Mouse (Mus musculus): ENCODE results near the gene Hic1.

The Hic1 gene

DNA sequence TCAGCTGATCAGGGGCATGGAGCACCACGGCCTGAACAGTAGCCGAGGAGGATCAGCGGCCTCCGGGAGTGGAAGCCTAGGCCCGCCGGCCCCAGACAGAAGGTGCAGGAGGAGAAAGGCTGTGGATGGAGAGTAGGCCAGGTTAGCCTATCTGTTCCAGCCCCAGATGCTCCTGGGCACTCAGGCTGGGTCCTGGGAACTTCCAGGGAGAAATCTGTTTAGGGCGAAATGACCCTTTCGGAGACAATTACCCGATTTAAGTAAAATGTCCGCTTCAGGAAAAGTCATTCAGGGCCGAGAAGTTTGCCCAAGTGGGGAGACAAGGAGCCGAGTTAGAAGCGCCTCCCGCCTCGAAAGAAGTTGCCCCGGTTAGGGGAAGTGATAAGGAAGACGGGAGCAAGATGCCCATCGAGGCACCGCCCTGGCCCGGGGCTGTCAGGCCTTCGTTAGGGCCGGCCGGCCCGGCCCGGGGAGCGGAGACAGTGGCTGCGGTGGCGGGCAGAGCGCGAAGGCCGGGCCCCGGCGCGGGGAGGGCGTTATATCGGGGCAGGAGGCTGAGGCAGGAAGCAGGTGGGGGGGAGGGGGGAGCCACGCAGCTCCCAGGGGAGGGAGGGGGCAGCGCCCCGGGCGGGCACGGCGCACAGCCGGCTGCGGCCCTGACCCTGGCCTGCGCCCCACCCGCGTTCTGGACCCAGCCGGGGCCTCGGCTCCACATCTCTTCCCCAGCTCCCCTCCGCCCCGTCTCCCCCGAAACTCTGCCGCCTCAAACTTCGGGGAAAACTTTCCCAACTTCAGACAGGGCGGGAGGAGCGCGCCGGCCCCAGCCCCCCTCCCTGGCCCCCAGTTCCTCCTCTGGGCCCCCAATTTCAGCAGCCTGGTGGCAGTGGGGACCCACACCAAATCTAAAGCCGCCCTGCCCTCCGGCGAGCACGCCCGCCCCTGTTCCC lies 1.4 kb downstream of the Hic1 start:
- no peak for DNase-seq (ENCODE audit: low read depth, low spot score)

DNA sequence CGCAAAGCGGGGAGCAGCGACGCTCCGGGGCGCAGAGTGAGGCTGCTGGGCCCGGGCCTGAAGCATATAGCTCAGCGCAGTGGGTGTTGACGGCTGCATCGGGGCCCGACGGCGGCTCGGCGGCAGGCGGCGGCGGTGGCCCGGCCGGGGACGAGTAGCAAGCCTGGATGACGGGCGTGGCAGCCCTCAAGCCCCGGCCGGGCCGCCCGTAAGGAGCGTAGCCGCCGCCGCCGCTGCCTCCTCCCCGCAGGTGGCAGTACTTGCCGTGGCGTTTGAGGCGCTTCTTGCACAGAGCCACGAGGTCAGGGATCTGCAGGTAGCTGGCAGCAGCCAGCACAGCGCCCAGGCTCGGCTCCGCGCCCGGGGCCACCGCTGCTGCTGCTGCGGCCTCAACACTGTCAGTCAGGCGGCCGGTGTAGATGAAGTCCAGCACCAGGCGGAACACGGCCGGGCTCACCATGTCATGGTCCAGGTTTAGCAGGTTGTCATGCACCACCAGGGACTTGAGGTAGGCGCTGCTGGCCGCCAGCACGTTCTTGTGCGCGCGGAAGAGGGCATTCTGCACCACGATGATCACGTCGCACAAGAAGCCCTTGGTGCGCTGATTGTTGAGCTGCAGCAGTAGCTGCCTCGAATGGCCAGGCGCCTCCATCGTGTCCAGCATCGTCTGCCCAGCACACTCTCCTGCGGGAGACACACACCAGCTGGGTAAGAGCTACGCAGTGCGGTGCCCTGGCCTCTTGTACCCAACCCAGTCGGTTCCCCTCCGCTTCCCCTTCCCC lies 2.3 kb downstream of the Hic1 start:
- peak; percentile 46 for DNase-seq (ENCODE audit: low read depth, low spot score)

DNA sequence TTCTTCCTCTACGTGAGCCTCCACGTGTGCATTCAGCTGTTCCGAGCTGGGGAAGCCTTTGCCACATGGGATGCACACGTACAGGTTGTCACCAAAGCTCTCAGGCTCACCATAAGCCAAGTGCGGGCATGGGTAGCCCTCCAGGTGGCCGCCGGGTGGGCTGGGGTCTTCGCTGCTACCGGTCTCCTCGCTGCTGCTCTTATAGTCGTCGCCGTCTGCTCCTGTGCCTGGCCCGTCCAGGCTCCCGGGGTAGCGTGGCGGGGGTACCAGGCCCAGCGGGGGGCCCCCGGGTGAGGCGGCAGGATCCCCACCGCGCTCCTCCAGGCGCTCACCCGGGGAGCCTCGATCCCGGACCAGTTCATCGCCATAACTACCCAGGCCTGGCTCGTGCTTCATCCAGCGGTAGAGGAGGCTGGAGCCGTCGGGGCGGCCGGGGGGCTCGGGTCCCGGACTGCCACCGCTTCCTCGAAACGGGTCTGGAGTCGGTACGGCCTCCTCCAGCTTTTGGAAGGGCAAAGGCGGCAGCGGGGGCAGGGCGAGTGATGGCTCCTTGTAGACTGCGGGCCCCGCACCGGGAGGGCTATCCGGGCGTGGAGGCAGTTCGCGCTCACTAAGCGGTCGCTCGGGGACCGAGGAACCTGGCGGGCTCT lies 3.0 kb downstream of the Hic1 start:
- DNase-seq (ENCODE audit: low read depth, low spot score) = no peak

DNA sequence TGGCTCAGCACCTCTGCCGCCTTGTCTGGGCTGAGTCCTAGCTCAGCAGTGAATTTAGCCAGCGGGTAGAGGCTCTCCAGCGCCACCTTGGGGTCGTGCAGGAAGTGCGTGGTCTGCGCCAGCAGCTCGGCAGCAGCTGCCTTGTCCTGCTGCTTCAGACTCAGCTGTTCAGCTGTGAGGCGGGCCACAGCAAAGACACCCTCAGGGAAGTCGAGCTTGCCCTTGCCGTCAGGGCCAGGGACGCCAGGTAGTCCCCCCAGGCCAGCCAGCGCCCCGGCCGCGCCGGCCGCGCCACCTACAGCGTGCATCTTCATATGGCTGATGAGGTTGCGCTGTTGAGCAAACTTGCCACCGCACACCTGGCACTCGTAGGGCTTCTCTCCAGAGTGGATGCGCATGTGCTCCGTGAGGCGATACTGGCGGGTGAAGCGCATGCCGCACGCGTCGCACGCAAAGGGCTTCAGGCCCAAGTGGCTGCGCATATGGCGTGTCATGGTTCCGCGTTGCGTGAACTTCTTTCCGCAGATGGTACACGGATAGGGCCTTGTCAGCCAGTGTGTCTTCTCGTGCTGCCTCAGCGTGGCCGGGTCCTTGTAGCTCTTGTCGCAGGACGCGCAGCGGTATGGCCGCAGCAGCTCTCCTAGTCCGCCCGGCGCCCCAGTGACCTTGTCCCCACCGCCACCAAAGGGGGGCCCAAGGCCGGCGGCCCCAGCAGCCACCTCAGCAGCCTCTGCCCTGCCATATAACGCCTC lies 3.7 kb downstream of the Hic1 start:
- peak; percentile 86 for DNase-seq (ENCODE audit: low read depth, low spot score)

DNA sequence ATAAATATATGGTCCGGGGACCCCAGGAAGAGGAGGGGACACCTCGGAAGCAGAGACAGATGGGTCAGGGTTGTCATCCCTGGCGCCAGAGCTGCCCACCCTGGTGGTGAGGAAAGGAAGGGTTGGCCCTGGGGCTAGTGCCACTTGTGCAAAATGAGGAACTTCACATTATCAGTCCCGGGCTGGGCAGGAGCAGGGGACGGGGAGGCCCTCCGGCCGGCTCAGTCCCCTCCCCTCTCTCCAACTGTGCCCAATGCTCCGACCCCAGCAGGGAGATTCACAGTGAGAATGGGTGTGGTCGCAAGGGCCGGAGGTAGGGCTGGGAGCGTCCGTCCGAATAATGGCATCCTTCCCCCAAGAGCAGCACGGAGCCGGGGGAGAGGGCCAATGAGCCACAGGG lies 4.6 kb downstream of the Hic1 start:
- DNase-seq (ENCODE audit: low read depth, low spot score) = peak; percentile 60

DNA sequence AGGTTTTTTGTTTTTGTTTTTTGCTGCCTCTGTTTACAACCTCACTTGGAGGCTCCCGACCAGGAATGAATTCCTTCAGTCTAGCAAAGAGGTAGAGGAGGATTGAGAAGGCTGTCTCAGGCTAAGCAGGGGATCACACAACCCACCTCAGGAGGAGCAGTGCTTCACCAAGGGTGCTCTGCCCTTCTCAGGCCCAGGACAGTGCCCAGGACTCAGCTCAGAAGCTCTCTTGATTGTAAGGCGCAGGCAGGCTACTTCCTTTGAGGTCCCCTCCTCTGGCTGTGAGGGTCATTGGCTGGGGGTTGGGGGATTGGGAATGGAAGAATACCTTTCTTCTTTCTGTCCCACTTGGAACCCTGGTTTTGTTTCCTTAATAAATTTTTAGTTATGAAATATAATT lies 5.3 kb downstream of the Hic1 start:
- DNase-seq (ENCODE audit: low read depth, low spot score) = no peak

DNA sequence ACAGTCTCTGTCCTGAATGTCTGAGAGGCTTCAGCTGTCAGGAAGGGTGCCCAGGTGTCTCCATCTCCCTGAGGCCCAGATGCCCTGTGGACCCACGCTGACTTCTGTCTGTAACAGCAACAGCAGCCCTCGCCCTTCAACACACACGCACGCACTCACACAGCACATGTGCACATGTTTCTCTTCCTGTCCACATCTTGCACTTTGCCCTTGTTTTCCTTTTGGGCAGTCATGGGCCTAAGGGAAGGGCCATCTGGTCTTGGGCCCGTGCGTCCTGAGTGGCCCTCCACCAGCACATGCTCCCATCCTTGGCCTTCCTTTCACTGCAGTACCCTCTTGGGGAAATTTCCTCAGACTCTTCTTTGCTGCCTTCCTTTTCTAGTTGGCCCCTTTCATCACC lies 5.9 kb downstream of the Hic1 start:
- no peak for DNase-seq (ENCODE audit: low read depth, low spot score)

DNA sequence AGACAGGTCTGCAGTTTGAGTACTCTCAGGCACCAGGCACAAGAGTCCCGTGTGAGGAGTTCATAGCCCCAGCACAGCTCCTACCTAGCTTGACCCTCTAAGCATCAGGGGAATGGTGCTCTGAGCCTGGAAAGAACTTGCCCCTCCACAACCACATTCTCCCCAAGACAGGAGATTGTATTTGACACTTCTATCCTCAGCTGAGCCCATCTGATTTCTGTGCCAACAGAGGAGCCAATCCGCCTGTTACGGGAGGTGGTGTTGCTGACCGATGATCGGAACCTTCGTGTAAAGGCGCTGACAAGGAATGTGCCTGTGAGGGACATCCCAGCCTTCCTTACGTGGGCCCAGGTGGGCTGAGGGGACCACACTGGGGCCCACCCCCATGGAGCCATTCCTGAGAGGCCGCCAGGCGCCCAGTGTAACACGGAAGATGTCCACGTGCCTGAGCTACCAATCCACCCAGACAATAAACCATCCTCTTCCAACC lies 6.7 kb downstream of the Hic1 start:
- DNase-seq (ENCODE audit: low read depth, low spot score) = no peak

DNA sequence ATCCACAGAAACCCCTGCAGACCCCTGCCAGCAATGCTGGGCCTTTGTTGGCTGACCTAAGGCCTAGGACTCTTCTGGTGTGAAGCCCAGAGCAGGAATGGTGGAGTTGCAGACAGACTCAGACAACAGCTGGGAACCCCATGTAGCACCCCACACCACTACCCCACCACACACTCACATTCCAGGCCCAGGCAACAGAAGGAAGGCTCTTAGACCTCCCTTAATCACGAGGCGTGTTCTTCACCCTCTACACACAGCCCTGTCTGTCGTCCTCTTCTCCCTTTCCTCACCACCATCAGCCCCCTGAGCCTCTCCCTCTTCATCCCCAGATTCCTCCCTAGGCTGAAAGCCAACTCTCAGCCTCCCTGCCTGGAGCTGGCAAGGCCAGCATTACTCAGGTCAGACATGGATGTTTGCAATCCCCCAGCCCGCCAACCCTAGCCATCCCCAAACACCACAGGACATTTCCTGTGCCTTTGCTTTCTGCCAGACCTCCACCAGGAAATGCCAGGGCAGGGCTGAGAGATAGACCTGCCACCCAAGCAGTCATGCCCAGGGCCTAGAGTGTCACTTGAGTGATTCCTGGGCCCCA lies 7.8 kb downstream of the Hic1 start:
- DNase-seq (ENCODE audit: low read depth, low spot score) = no peak

DNA sequence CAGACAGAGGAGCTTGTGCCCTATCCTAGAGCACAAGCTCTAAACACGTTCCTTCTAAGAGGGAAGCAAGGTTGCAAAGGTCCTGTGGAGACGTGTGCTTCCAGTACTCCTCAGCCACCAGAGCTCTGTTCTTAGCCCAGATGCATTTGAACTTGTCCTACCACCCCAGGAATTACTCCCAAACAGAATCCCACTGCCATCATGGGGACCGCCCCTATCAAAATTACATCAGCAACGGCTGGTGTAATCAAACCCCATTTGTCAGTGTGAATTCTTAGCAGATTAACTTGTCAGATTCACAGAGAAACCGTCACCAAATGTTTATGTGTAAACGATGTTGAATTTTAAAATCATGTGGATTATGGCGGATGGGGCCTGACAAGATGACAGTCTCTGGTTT lies 8.4 kb downstream of the Hic1 start:
- DNase-seq (ENCODE audit: low read depth, low spot score) = no peak

DNA sequence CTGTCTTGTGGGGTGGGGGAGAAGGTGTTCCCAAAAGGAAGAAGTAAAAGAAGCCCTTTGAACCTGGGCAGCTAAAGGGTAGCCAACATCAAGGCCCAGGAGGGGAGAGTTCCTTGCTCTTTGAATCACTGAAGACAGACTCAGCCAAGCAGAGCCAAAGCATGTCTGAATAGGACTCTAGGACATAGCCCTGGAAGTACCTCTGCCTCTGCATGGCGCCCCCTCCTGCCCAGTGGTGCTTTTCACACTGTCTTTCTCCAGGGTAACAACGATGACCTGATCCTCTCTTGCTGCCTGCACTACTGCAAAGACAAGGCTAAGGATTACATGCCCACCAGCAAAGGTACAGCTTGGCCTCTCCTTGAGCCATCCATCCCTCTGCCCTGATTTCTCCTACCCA lies 9.8 kb downstream of the Hic1 start:
- no peak for DNase-seq (ENCODE audit: low read depth, low spot score)

DNA sequence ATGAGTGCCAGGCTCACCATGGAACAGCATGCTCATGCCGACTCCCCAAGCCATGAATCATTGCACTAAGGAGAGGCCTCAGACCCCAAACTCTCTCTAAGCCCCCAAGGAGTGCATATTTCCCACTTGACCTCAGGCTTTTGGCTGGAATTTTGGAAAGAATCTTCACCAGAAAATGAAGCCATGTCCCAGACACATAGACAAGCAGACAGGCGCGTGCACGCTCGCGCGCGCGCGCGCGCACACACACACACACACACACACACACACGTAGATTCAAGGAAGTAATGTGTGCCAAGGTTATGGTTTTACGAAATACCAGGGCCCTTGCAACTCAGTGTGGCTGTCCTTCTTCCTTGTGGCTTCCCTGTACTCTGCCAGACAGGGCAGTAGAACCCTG lies 10.9 kb downstream of the Hic1 start:
- no peak for DNase-seq (ENCODE audit: low read depth, low spot score)

DNA sequence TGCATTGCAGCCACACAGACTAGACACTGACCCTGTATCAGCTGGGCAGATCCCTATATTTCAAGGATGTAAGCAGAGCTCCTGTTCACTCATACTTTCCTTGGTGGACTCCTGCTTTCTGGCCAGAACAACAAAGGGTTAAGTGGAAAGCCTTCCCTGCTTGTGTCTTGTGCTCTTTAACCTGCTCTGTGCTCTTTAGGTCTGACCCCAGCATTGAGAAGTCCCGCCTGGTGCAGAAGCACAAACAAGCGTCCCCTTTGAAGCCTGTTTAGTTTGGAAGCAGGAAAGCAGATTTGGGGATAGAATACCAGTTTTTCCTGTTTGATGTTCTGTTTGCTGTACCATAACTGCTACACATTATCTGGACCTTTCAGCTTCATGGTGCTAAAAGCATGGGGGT lies 11.4 kb downstream of the Hic1 start:
- DNase-seq (ENCODE audit: low read depth, low spot score) = no peak

DNA sequence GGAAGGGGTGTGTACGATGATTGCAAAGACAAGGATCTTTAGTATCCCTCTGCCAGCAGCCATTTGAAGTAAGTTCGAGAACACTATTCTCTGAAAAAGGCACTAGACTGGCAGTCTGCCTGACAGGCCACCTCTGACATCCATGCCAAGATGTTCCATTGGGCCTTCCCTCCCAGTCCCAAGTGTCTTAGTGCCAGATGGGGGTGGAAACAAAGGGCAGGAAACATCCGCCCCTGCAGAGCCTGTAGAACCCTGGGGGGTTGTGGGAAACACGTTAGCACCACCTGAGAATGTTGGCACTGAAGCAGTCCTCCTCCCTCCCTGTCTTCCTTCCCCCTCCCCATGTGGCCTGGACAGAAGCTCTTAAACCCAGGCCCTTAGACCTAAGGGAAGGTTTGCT lies 12.3 kb downstream of the Hic1 start:
- DNase-seq (ENCODE audit: low read depth, low spot score) = no peak

DNA sequence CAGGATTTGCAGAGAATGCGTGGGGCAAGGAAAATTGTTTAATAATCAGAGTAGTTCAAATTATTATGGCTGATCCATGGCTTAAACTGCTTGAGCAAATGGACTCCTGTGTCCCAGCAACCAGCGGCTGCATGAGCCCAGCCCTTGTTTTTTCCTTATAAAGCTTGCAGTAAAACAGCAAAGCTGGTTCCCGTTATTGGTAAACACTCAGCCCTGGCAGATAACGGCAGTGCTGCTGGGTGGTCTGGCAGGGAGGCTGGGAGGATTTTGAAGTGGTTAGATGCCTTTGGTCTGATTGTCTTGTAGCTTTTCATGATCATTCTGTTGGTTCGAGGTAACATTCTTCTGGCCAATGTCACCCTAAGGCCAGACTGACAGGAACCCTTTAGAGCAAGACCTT lies 12.9 kb downstream of the Hic1 start:
- DNase-seq (ENCODE audit: low read depth, low spot score) = no peak

DNA sequence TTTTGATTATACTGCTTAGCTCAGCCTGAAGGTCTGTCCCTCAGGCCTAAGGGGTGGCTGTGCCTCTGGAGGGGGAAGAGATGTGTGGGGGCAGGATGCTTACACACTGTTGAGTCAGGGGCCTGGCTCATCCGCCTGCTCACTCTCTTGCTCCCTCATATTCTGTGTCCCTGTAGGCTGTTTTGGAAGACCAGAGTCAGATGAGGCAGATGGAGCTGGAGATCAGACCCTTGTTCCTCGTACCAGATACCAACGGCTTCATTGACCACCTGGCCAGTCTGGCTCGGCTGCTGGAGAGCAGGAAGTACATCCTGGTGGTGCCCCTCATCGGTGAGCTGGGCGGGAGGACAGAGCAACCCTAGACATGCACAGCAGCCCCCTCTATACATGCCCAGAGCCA lies 13.3 kb downstream of the Hic1 start:
- no peak for DNase-seq (ENCODE audit: low read depth, low spot score)

DNA sequence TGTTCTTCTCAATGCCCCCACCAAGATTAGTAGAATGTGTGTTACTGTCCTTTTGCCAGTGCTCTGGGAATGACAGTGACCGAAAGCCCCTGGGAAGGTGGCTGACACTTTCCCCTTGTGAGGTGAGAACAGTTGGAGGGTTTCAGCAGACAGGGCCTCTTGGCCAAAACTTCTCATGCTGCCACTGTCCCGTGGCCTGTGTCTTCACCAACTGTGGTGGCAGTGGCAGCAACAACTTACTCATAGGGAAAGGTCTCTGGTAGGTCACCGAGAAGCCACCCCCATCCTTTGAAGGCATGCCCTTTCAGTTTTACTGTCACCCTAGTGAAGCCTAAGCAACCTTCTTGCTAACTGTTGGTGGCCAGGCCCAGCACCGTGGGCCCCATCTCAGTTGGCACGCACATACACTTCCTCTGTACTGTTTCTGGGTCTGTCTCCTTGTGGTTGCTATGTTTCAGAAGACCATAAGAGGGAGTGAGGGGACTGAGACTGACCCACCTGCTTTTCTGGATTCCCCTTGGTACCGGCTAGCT lies 15.2 kb downstream of the Hic1 start:
- DNase-seq (ENCODE audit: low read depth, low spot score) = no peak

DNA sequence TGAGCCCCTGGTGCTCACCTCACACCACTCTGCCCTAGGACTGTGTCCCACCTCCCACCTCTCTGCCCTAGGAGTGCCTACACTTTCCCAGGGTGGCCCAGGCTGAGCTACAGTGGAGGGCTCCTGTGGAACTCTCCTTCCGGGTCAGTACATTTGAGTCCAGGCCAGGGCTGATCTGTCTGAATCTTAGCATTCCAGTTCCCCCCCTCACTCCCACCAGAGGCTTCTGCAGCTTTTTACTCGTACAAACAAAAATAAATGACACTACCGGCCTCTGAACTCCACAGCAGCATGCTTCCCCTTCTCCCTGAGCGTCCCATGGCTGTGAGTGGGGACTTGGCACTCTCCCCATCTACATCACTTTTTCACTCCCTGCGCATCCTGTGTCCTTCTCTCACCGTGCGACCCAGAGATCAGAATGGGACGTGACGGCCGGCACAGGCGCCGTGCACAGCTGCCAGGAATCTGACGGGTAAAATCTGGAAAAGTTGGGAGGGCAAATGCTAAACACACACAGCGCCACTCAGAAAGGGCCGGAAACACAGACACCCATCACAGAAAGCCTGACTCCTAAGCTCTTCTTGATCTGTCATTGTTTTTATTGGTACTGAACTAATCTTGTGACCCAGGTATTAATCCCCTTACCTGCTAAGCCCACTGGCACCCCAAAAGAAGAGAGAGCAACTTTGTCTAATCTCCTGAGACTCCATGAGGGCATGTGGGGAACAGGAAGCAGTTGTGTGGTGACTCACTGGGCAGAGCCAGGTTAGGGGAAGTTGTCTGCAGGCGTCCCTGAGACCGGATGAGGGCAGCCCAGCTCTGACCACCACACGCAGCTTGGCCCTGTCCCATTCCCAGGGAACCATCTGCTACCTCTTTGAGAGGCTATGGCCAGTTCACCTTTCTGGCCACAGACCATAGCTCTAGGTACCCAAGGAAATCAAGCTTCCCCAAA lies 16.4 kb downstream of the Hic1 start:
- DNase-seq (ENCODE audit: low read depth, low spot score) = no peak

DNA sequence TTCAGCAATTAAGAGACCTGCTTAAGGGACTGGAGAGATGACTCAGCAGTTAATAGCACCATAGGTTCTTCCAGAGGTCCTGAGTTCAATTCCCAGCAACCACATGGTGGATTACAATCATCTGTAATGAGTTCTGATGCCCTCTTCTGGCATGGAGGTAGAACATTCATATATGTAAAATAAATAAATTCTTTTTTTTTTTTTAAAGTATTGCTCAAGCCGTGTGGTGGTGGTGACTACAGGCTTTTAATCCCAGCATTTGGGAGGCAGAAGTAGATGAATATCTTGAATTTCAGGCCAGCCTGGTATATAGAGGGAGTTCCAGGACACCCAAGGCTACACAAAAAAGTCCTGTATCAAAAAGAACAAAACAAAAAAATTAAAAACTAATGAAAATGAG lies 19.0 kb downstream of the Hic1 start:
- DNase-seq (ENCODE audit: low read depth, low spot score) = no peak

All from ES-CJ7 (cell line).